Mouse (Mus musculus) lung, postnatal 0 days (tissue): ENCODE data around the gene Mylk2.

Source experiments
- CTCF ChIP-seq: IDR thresholded peaks from 2 replicates; pipeline ENCODE4 v1.5.1; 2016; ENCODE audit warnings: antibody characterized with exemption, mild to moderate bottlenecking
- EP300 ChIP-seq: IDR thresholded peaks from 2 replicates; pipeline ENCODE4 v1.6.1; 2016; ENCODE audit warnings: antibody characterized with exemption, mild to moderate bottlenecking, control low read depth

DNA sequence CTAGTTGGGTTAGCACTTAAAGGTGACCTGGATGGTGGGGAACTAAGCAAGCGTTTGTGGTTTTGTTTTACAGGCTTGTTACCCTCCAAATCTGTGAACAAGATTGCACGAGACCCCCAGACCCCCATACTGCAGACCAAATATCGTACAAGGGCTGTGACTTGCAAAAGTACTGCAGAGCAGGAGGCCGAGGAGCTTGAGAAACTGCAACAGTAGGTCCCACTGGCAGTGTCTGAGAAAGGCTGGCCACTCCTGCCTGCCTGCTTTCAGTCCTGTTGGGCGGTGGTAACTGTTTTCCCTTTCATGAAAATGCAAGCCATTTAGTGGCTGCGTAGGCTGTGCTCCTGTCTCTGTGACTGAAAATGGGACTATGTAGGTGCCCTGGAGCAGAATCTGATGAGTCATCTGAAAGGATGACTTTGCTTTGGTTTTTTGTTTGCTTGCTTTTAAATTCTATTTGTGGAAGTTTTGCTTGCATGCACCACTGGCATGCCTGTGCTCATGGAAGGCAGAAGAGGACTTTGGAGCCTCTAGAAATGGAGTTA is 27.0 kb upstream of the Mylk2 start:
- no peak for TF ChIP-seq CTCF
- TF ChIP-seq EP300 = no peak
